In the genomic region with DNA sequence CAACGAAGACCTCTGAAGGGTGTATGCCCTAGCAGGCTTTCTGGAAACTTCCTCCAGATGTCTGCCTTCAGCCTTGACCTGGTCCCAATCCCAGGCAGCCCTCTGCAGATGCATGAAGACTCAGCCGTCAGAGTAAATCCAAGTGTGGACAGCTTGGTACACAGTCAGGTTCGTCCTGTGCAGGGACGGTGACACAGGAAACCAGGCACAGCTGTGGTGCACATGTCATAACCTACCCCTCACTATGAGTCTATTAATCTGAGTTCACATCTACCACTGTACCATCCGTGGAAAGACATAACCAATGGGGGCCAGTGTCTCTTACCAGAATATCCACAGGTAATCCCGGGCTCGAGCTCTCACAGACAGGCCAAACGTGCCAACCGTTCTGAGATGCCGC, we compare ENCODE assay signal across 30 mouse cellular contexts. TPM values are rescaled to one million over a fixed set of nuclear protein-coding genes. Genes with fewer than 3 reads are reported as not detected.
A peak's percentile ranks its signal among the peaks of the same experiment; 100 is the strongest.
DNase-seq lines count a peak whose midpoint lies in the region; ATAC-seq lines count a peak whose summit lies in the region.
"Had no signal": no experiment of that assay in that cellular context is flagged by ENCODE, and none has a peak within 500 bp of the region (broad histone marks: within the 10 kb centered on the region; RNA-seq: fewer than 3 reads in every experiment).

No protein-coding gene starts in this region.

- peak; percentile 26; the same call in 1 of the 2 replicates for ATAC-seq in granulocyte monocyte progenitor cell, adult 5-6 weeks (replicated peaks; ENCODE audit: poor library complexity, severe bottlenecking)
- no peak for ATAC-seq in erythroblast, adult 5-6 weeks (replicated peaks; ENCODE audit: low FRiP score, poor library complexity, severe bottlenecking)
- ATAC-seq: hindbrain, embryonic 16.5 days; intestine, embryonic 16.5 days; lung, postnatal 0 days; midbrain, embryonic 13.5 days had no signal

- peak; percentile 63 for DNase-seq in thymus, postnatal 0 days (ENCODE audit: low spot score)
- no peak for DNase-seq in thymus, postnatal 4 days
- peak; percentile 35 for DNase-seq in T-cell, adult 2 months (ENCODE audit: low spot score)
- DNase-seq in adrenal gland, postnatal 25 days: no peak
- DNase-seq in heart, embryonic 10.5 days (ENCODE audit: low spot score): no peak
- DNase-seq: adrenal gland, adult 2 months; B cell, adult 2 months; cerebellum, adult 11-12 months; cerebellum, adult 9-11 months; gastrocnemius, postnatal 25 days; heart, adult 2 months; heart, postnatal 14 days; kidney, adult 8-10 months; kidney, postnatal 10 days; layer of hippocampus, adult 9-11 months; liver, embryonic 13.5 days; lung, adult 18-20 months; lung, postnatal 4 days had no signal

- H3K9me3 ChIP-seq in heart, embryonic 10.5 days: no peaks in the 10 kb centered on the region
- H3K9me3 ChIP-seq: forebrain, embryonic 12.5 days; heart, embryonic 13.5 days; hindbrain, embryonic 10.5 days; limb, embryonic 10.5 days; limb, embryonic 15.5 days; liver, embryonic 13.5 days; midbrain, embryonic 13.5 days; stomach, embryonic 15.5 days had no signal

- H3K4me1 ChIP-seq in heart, embryonic 10.5 days: peaks cover 7% of the 10 kb centered on the region

- WGBS in heart, embryonic 10.5 days: 88% methylated on average over 10 of the region's 10 CpGs

- no peak overlapping the region for H3K4me3 ChIP-seq in heart, embryonic 10.5 days
- H3K4me3 ChIP-seq: forebrain, embryonic 12.5 days; heart, adult 2 months; heart, embryonic 13.5 days; hindbrain, embryonic 10.5 days; limb, embryonic 10.5 days; limb, embryonic 15.5 days; liver, embryonic 13.5 days; midbrain, embryonic 13.5 days; stomach, embryonic 15.5 days had no signal

- H3K36me3 ChIP-seq in heart, embryonic 10.5 days: no peaks in the 10 kb centered on the region
- H3K36me3 ChIP-seq: limb, embryonic 15.5 days; liver, embryonic 13.5 days; stomach, embryonic 15.5 days had no signal

- 0 out of 2 replicates have a peak, but pooled peaks cover 3% of the 10 kb centered on the region for H3K27me3 ChIP-seq in heart, embryonic 10.5 days (ENCODE audit: insufficient read depth, poor library complexity, severe bottlenecking)
- H3K27me3 ChIP-seq: forebrain, embryonic 12.5 days; heart, embryonic 13.5 days; limb, embryonic 15.5 days; liver, embryonic 13.5 days; midbrain, embryonic 13.5 days; stomach, embryonic 15.5 days had no signal

- no peak overlapping the region for H3K27ac ChIP-seq in heart, embryonic 10.5 days
- H3K27ac ChIP-seq: forebrain, embryonic 12.5 days; heart, embryonic 13.5 days; hindbrain, embryonic 10.5 days; limb, embryonic 10.5 days; limb, embryonic 15.5 days; liver, embryonic 13.5 days; midbrain, embryonic 13.5 days; stomach, embryonic 15.5 days had no signal

RNA-seq across cellular contexts. Expression of gene Itpk1, which starts 30.2 kb away (rescaled TPM):
- 18.6 and 19.9 TPM in 2 replicates for polyA plus RNA-seq in thymus, postnatal 0 days (2015; fragmentation: Nextera tagmentation; extraction: Ambion mirVana)
- total RNA-seq in granulocyte monocyte progenitor cell, adult 5-6 weeks (2014; fragmentation: Nextera tagmentation): 19.1 and 26.0 TPM in 2 replicates
- total RNA-seq in granulocyte monocyte progenitor cell, adult 5-6 weeks (2017): 13.0 and 16.4 TPM in 2 replicates
- 43.3 and 47.7 TPM in 2 replicates for total RNA-seq in adrenal gland, postnatal 25 days (2021)
- total RNA-seq in erythroblast, adult 5-6 weeks (2015; ENCODE audit: low replicate concordance): 1.2 and 3.3 TPM in 2 replicates
- 5.3 TPM in 2 replicates for total RNA-seq in erythroblast, adult 5-6 weeks (2017; ENCODE audit: low replicate concordance)
- polyA plus RNA-seq in heart, embryonic 10.5 days (2016; fragmentation: Nextera tagmentation; extraction: Ambion mirVana): 3.5 and 4.8 TPM in 2 replicates

Comparison
In these comparisons a context has a peak if more than half of its experiments do, and no peak if none do; other contexts are left out.
1. DNase-seq: peak in thymus, postnatal 0 days (single experiment) and T-cell, adult 2 months (single experiment); none in thymus, postnatal 4 days (single experiment), adrenal gland, postnatal 25 days (single experiment) and heart, embryonic 10.5 days (single experiment).